Mouse (Mus musculus) layer of hippocampus, adult 8-10 months (tissue): Measurements from ENCODE around the gene Duoxa1. TPM values are rescaled to one million over a fixed set of nuclear protein-coding genes. Genes with fewer than 3 reads are reported as not detected.
"Not testable (repeated sequence)": the region's sequence is repeated elsewhere in the genome, so short reads cannot be mapped to it uniquely, and the experiment has no call there.

ENCODE experiments used
- DNase-seq, 2 experiments: peaks; one replicate each; pipeline ENCODE4 v3.0.0; 2022; ENCODE audit warnings: low spot score in 2 of 2
- total RNA-seq, 4 experiments: library from RNA; stranded (reverse); gene quantifications; 2 replicates each; pipeline ENCODE4 v1.2.4; 2022

Gene Duoxa1
- total RNA-seq, 4 experiments from 2014 or later: not detected

GRCm38 (mm10) chr2:122332222-122332621 lies 18.7 kb upstream of the Duoxa1 start:
- DNase-seq: no peak

GRCm38 (mm10) chr2:122330317-122330716 lies 16.8 kb upstream of the Duoxa1 start:
- DNase-seq: not testable (repeated sequence)

- no peak for DNase-seq
Observed at GRCm38 (mm10) chr2:122327986-122328385, 14.5 kb upstream of the Duoxa1 start.

- no peak for DNase-seq
Observed at GRCm38 (mm10) chr2:122325361-122325760, 11.8 kb upstream of the Duoxa1 start.

GRCm38 (mm10) chr2:122324586-122324985 lies 11.1 kb upstream of the Duoxa1 start:
- DNase-seq: no peak

GRCm38 (mm10) chr2:122323960-122324359 lies 10.4 kb upstream of the Duoxa1 start:
- no peak for DNase-seq

GRCm38 (mm10) chr2:122317384-122317783 lies 3.9 kb upstream of the Duoxa1 start:
- no peak for DNase-seq

- no peak for DNase-seq
Observed at GRCm38 (mm10) chr2:122315372-122315771, 1.8 kb upstream of the Duoxa1 start, which contains the start of gene Duox1. Gene Duox1, plus strand, starts transcription at chr2:122315672.

- DNase-seq: peak in 1 of 2 experiments; percentile 26
Observed at GRCm38 (mm10) chr2:122312722-122313417, 660 bp downstream of the Duoxa1 start.

- DNase-seq: no peak
Observed at GRCm38 (mm10) chr2:122311561-122311960, 2.0 kb downstream of the Duoxa1 start.

- DNase-seq: no peak
Observed at GRCm38 (mm10) chr2:122309647-122310046, 3.9 kb downstream of the Duoxa1 start.

- DNase-seq: no peak
Observed at GRCm38 (mm10) chr2:122306184-122306583, 7.3 kb downstream of the Duoxa1 start.

GRCm38 (mm10) chr2:122305097-122305892 lies 8.2 kb downstream of the Duoxa1 start:
- DNase-seq: no peak

- DNase-seq: no peak
Observed at GRCm38 (mm10) chr2:122304544-122304943, 9.0 kb downstream of the Duoxa1 start.

GRCm38 (mm10) chr2:122302574-122303241 lies 10.8 kb downstream of the Duoxa1 start:
- peak; percentile 18 to 26 for DNase-seq

GRCm38 (mm10) chr2:122301921-122302573 lies 11.5 kb downstream of the Duoxa1 start:
- no peak for DNase-seq

GRCm38 (mm10) chr2:122301081-122301920 lies 12.2 kb downstream of the Duoxa1 start:
- no peak for DNase-seq

GRCm38 (mm10) chr2:122300656-122301020 lies 12.9 kb downstream of the Duoxa1 start:
- DNase-seq: no peak

GRCm38 (mm10) chr2:122299911-122300655 lies 13.4 kb downstream of the Duoxa1 start:
- no peak for DNase-seq
